Mouse (Mus musculus): ENCODE results near the gene Begain. TPM values are rescaled to one million over a fixed set of nuclear protein-coding genes. Genes with fewer than 3 reads are reported as not detected.

The Begain gene
- 15.1 and 16.8 TPM in 2 replicates for polyA plus RNA-seq (2015; fragmentation: Nextera tagmentation; extraction: Ambion mirVana)

DNA sequence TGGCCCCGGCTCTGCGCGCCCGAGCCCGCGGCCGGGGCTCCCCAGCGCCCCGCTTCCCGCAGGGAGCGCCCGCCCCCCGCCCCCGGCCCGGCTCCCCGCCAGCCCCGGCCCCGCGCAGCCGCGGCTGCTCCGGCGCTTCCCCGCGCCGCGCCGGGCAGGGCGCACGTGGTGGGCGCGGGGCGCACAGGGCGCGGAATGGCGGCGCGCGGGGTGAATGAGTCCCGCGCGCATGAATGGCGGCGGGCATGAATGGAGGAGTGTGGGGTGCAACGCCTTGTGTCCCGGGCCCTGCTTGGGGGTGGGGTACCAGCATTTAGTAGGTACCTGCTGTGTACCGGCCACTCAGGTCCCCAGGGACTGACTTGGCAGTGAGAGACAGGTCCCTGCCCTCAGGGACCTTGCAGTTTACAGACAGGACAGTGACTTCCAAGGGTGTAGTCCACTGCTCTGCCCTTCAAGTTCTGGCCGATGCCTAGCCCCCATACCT is at the start of gene Begain:
Gene Begain, minus strand, starts transcription at position 51 of the 487 bp plus-strand sequence.
- Histone ChIP-seq H3K9me3 (replicated peaks) (no peaks in the 10 kb centered on the region), H3K4me2 (replicated peaks) (peak within 1 kb of the TSS; percentile 91), H3K9ac (peak within 1 kb of the TSS; percentile 58), H3K36me3 (no peaks in the 10 kb centered on the region), H3K27me3 (peaks cover 6% of the 10 kb centered on the region; the same call in 1 of the 2 replicates), H3K4me1 (peaks cover 14% of the 10 kb centered on the region), H3K4me3 (replicated peaks) (peak within 1 kb of the TSS; percentile 64), H3K27ac (replicated peaks) (peak within 1 kb of the TSS; percentile 69)
- ATAC-seq (ENCODE audit: insufficient number of reproducible peaks, low FRiP score, low TSS enrichment, low read depth), result 0 out of 2 replicates have a peak, but pooled peaks have one; percentile 12
- WGBS, result 4% methylated on average over 12 of the region's 48 CpGs

DNA sequence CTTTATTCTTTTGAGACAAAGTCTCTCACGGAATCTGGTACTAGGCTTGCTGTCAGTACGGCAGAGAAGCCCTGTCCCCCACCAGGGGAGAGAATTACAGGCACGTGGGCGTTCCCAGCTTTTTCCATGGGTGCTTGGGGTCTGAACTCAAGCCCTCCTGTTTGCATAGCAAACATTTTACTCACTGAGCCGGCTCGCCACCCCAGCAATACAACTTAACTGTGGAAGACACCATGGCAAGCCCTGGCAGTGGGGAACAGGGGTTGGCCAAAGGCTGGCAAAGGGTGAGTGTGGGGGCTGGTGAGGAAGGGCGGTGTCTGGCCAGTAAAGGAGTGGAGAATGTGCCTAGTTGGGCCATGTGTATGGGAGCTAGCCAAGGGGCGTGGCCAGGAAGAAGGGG is 47.7 kb upstream of the Begain start:
- H3K9ac ChIP-seq, result no peak overlapping the region
- 63% methylated on average over 8 of the region's 8 CpGs for WGBS
- no peaks in the 10 kb centered on the region for H3K9me3 ChIP-seq (replicated peaks)
- no peak for ATAC-seq (ENCODE audit: insufficient number of reproducible peaks, low FRiP score, low TSS enrichment, low read depth)
- no peaks in the 10 kb centered on the region for H3K36me3 ChIP-seq
- H3K27me3 ChIP-seq, result no peaks in the 10 kb centered on the region
- no peak overlapping the region for H3K4me2 ChIP-seq (replicated peaks)
- H3K27ac ChIP-seq (replicated peaks), result no peak overlapping the region
- peaks cover 13% of the 10 kb centered on the region for H3K4me1 ChIP-seq
- H3K4me3 ChIP-seq (replicated peaks), result no peak overlapping the region

- Histone ChIP-seq H3K9me3 (replicated peaks) (no peaks in the 10 kb centered on the region), H3K4me3 (replicated peaks) (no peak overlapping the region), H3K9ac (no peak overlapping the region), H3K36me3 (no peaks in the 10 kb centered on the region), H3K4me1 (peaks cover 13% of the 10 kb centered on the region), H3K4me2 (replicated peaks) (no peak overlapping the region), H3K27me3 (no peaks in the 10 kb centered on the region), H3K27ac (replicated peaks) (no peak overlapping the region)
- 70% methylated on average over 10 of the region's 10 CpGs for WGBS
- ATAC-seq (ENCODE audit: insufficient number of reproducible peaks, low FRiP score, low TSS enrichment, low read depth), result no peak
These were observed 47.1 kb upstream of the Begain start for GRCm38 (mm10) chr12:109115161-109115560.

DNA sequence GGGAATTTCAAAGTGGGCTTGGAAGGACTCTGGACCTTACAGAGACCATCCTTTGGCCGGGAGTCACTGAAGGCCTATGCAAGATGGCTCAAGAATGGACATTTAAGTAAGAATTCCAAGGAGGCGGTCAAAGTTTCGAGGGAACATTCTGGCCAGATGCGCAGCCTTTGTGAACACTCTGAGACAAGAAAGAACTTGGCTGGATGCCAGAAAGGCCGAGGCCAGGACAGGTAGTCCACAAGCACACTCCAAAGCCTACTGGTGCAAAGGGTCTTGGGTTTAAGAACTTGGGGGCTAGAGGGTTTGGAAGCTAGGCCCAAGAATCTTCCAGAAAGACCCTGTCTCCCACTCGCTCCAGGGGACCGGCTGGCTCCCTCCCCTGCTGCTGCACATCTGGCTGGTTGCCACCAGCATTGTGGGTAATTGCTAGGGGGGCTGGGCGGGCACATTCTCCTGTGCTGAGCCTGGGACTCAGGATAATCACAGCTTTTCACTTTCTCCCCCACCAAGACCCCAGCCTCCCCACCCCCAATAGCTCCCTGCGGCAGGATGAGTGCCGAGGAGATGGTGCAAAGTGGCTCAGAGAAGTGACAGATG is 45.1 kb upstream of the Begain start:
- Histone ChIP-seq H3K4me2 (replicated peaks) (no peak overlapping the region), H3K36me3 (no peaks in the 10 kb centered on the region), H3K27ac (replicated peaks) (no peak overlapping the region), H3K27me3 (no peaks in the 10 kb centered on the region), H3K9ac (no peak overlapping the region), H3K4me1 (peaks cover 13% of the 10 kb centered on the region), H3K4me3 (replicated peaks) (no peak overlapping the region), H3K9me3 (replicated peaks) (no peaks in the 10 kb centered on the region)
- WGBS, result 28% methylated on average over 10 of the region's 10 CpGs
- ATAC-seq (ENCODE audit: insufficient number of reproducible peaks, low FRiP score, low TSS enrichment, low read depth), result no peak

DNA sequence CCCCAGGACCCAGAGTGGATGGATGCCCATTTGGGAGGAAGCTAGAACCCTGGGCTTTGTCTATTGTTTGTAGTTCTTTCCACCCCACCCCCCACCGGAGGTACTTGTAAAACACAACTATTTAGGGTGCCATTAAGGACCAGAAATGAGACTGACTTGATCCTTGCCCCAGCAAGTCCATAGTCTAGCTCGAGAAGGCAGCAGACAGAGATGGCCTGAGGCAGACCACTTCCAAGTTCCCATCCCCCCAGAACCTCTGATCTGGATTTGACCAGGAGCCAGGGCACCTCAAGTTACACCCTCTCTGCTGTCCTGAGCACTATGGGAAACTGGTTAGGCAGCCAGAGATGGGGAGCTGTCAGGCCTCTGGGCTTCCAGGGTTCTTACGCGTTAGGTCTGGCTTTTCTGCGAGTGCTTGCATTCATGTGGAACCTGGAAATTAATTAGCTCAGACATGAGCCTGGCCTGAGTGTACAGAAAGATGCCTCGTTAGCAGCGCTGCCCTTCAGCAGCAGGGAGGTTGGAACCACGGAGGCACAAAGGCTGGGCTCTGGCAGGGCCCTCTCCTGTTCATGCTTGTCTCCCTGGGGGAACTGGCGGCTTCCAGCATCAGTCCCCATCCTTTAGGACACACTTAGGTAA is 44.5 kb upstream of the Begain start:
- H3K27ac ChIP-seq (replicated peaks), result no peak overlapping the region
- H3K4me3 ChIP-seq (replicated peaks), result no peak overlapping the region
- no peak overlapping the region for H3K4me2 ChIP-seq (replicated peaks)
- WGBS, result 37% methylated on average over 9 of the region's 9 CpGs
- H3K9me3 ChIP-seq (replicated peaks), result no peaks in the 10 kb centered on the region
- H3K27me3 ChIP-seq, result no peaks in the 10 kb centered on the region
- H3K36me3 ChIP-seq, result no peaks in the 10 kb centered on the region
- 0 out of 2 replicates have a peak, but pooled peaks have one; percentile 54 for ATAC-seq (ENCODE audit: insufficient number of reproducible peaks, low FRiP score, low TSS enrichment, low read depth)
- no peak overlapping the region for H3K9ac ChIP-seq
- peaks cover 13% of the 10 kb centered on the region for H3K4me1 ChIP-seq

GRCm38 (mm10) chr12:109108911-109109310 is 40.9 kb upstream of the Begain start:
- Histone ChIP-seq H3K27ac (replicated peaks) (no peak overlapping the region), H3K9me3 (replicated peaks) (no peaks in the 10 kb centered on the region), H3K9ac (no peak overlapping the region), H3K4me3 (replicated peaks) (no peak overlapping the region), H3K4me1 (peaks cover 13% of the 10 kb centered on the region), H3K36me3 (no peaks in the 10 kb centered on the region), H3K4me2 (replicated peaks) (no peak overlapping the region), H3K27me3 (no peaks in the 10 kb centered on the region)
- 78% methylated on average over 13 of the region's 13 CpGs for WGBS
- ATAC-seq (ENCODE audit: insufficient number of reproducible peaks, low FRiP score, low TSS enrichment, low read depth), result no peak

DNA sequence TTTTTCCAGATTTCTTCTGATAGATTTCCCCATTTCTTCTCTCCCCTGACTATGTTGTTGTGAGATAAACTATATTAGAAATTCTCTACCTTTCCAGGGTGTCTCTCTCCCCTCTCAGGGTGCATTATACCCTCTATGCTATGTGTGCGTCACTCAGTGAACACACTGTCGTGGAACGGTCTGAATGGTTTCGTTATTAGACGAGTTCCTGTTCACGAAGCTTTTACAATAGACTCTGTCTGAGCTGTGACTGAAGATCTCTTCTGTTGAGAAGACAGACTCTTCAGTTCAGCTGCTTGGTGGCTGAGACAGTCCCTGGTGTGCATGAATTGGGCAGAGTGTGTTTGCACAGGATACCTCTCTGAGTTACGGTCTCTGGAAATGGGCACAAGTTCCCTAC is 32.4 kb upstream of the Begain start:
- H3K36me3 ChIP-seq, result no peaks in the 10 kb centered on the region
- WGBS, result 85% methylated on average over 7 of the region's 7 CpGs
- ATAC-seq (ENCODE audit: insufficient number of reproducible peaks, low FRiP score, low TSS enrichment, low read depth), result no peak
- no peak overlapping the region for H3K4me2 ChIP-seq (replicated peaks)
- no peaks in the 10 kb centered on the region for H3K27me3 ChIP-seq
- H3K27ac ChIP-seq (replicated peaks), result no peak overlapping the region
- H3K9me3 ChIP-seq (replicated peaks), result no peaks in the 10 kb centered on the region
- H3K9ac ChIP-seq, result no peak overlapping the region
- H3K4me3 ChIP-seq (replicated peaks), result no peak overlapping the region
- no peaks in the 10 kb centered on the region for H3K4me1 ChIP-seq

GRCm38 (mm10) chr12:109090456-109091130 is 22.6 kb upstream of the Begain start:
- whole genome bisulfite sequencing, result 68% methylated on average over 13 of the region's 13 CpGs
- Histone ChIP-seq H3K4me1 (peaks cover 4% of the 10 kb centered on the region), H3K9me3 (replicated peaks) (no peaks in the 10 kb centered on the region), H3K27ac (replicated peaks) (no peak overlapping the region), H3K4me3 (replicated peaks) (no peak overlapping the region), H3K27me3 (no peaks in the 10 kb centered on the region), H3K9ac (no peak overlapping the region), H3K4me2 (replicated peaks) (no peak overlapping the region), H3K36me3 (no peaks in the 10 kb centered on the region)
- ATAC-seq (ENCODE audit: insufficient number of reproducible peaks, low FRiP score, low TSS enrichment, low read depth), result no peak

DNA sequence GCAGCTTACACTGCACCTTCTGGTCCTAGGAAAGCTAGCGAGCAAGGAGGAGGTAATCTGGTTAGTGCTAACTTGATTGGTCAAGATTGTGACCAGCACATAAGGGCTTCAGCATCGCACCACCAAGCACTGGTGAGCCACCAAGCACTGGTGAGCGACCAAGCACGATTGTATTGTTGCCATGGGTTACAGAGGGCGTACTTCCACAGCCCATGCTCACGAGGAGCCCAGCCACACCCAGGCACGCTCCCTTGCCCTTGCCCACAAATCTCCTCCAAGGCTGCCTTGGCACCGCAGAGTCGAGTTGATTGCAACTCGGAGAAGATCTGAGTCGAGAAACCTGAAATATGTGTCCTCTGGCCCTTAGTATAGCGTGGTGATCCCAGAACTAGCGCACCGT is 22.0 kb upstream of the Begain start:
- H3K9ac ChIP-seq, result no peak overlapping the region
- no peaks in the 10 kb centered on the region for H3K27me3 ChIP-seq
- no peaks in the 10 kb centered on the region for H3K36me3 ChIP-seq
- no peak overlapping the region for H3K4me3 ChIP-seq (replicated peaks)
- H3K9me3 ChIP-seq (replicated peaks), result no peaks in the 10 kb centered on the region
- H3K4me2 ChIP-seq (replicated peaks), result no peak overlapping the region
- no peak overlapping the region for H3K27ac ChIP-seq (replicated peaks)
- ATAC-seq (ENCODE audit: insufficient number of reproducible peaks, low FRiP score, low TSS enrichment, low read depth), result no peak
- peaks cover 10% of the 10 kb centered on the region for H3K4me1 ChIP-seq
- WGBS, result 85% methylated on average over 14 of the region's 14 CpGs

GRCm38 (mm10) chr12:109086111-109086510 is 18.1 kb upstream of the Begain start:
- Histone ChIP-seq H3K4me2 (replicated peaks) (no peak overlapping the region), H3K36me3 (no peaks in the 10 kb centered on the region), H3K4me3 (replicated peaks) (no peak overlapping the region), H3K9me3 (replicated peaks) (no peaks in the 10 kb centered on the region), H3K4me1 (peaks cover 14% of the 10 kb centered on the region), H3K27ac (replicated peaks) (no peak overlapping the region), H3K27me3 (no peaks in the 10 kb centered on the region), H3K9ac (no peak overlapping the region)
- 76% methylated on average over 2 of the region's 2 CpGs for WGBS
- ATAC-seq (ENCODE audit: insufficient number of reproducible peaks, low FRiP score, low TSS enrichment, low read depth), result no peak

- Histone ChIP-seq H3K27ac (replicated peaks) (no peak overlapping the region), H3K36me3 (no peaks in the 10 kb centered on the region), H3K9ac (no peak overlapping the region), H3K4me1 (peaks cover 14% of the 10 kb centered on the region), H3K27me3 (no peaks in the 10 kb centered on the region), H3K4me3 (replicated peaks) (no peak overlapping the region), H3K9me3 (replicated peaks) (no peaks in the 10 kb centered on the region), H3K4me2 (replicated peaks) (no peak overlapping the region)
- ATAC-seq (ENCODE audit: insufficient number of reproducible peaks, low FRiP score, low TSS enrichment, low read depth), result no peak
- 62% methylated on average over 8 of the region's 8 CpGs for WGBS
These were observed 17.7 kb upstream of the Begain start for GRCm38 (mm10) chr12:109085674-109086073.

Data from embryonic facial prominence, embryonic 15.5 days (tissue).